27 mouse cellular contexts compared by ENCODE assay signal in genomic region chr2:179303765-179304164, GRCm38 (mm10).
DNase-seq lines count a peak whose midpoint lies in the region; ATAC-seq lines count a peak whose summit lies in the region.
"Had no signal": no experiment of that assay in that cellular context is flagged by ENCODE, and none has a peak within 500 bp of the region (broad histone marks: within the 10 kb centered on the region; RNA-seq: fewer than 3 reads in every experiment).

No protein-coding gene starts in this region.

- DNase-seq in adrenal gland, postnatal 10 days: peak; percentile 18
- DNase-seq in adrenal gland, adult 2 months: no peak
- peak; percentile 13 for DNase-seq in embryo, embryonic 10 days (ENCODE audit: low spot score)
- DNase-seq in embryo, embryonic 9.5 days (ENCODE audit: extremely low spot score): no peak
- no peak for DNase-seq in kidney, adult 8-10 months
- no peak for DNase-seq in kidney, adult 11 months
- DNase-seq: adrenal gland, adult 8-10 months; adrenal gland, postnatal 36 days; B cell, adult 2 months; cerebellum, adult 11-12 months; cerebellum, adult 2 months; cerebellum, adult 9-10 months; cerebellum, postnatal 10 days; cerebellum, postnatal 25 days; embryo, embryonic 11 days had no signal

- peak; percentile 56; the same call in 1 of the 2 replicates for ATAC-seq in kidney, embryonic 14.5 days (ENCODE audit: low FRiP score, low TSS enrichment)
- 0 out of 2 replicates have a peak, but pooled peaks have one; percentile 27 for ATAC-seq in kidney, embryonic 16.5 days (ENCODE audit: low FRiP score, low TSS enrichment)
- ATAC-seq: activated CD4-positive, CD25-positive, alpha-beta regulatory T cell, adult 4 months; CD4-positive, CD25-positive, alpha-beta regulatory T cell, adult 4 months; forebrain, embryonic 14.5 days; forebrain, embryonic 16.5 days; Patski had no signal

- H3K4me1 ChIP-seq in kidney, embryonic 14.5 days (ENCODE audit: control insufficient read depth, insufficient read depth, low read length): peaks cover 10% of the 10 kb centered on the region; the same call in 1 of the 2 replicates
- peaks cover 11% of the 10 kb centered on the region; the same call in 1 of the 2 replicates for H3K4me1 ChIP-seq in kidney, embryonic 16.5 days (ENCODE audit: insufficient read depth, low read length)

- no peaks in the 10 kb centered on the region for H3K36me3 ChIP-seq in kidney, embryonic 14.5 days (ENCODE audit: control insufficient read depth, insufficient read depth, low read length)
- H3K36me3 ChIP-seq in kidney, embryonic 16.5 days (ENCODE audit: insufficient read depth, low read length): no peaks in the 10 kb centered on the region
- H3K36me3 ChIP-seq: embryonic facial prominence, embryonic 10.5 days; embryonic facial prominence, embryonic 12.5 days; forebrain, embryonic 12.5 days; G1E had no signal

- H3K4me3 ChIP-seq in kidney, embryonic 14.5 days (ENCODE audit: low read length): no peak overlapping the region
- no peak overlapping the region for H3K4me3 ChIP-seq in kidney, embryonic 16.5 days (ENCODE audit: low read length)
- H3K4me3 ChIP-seq: embryonic facial prominence, embryonic 10.5 days; embryonic facial prominence, embryonic 12.5 days; forebrain, embryonic 12.5 days had no signal

- H3K27ac ChIP-seq in kidney, embryonic 14.5 days (ENCODE audit: low read depth, low read length): no peak overlapping the region
- H3K27ac ChIP-seq in kidney, embryonic 16.5 days (ENCODE audit: low read length): no peak overlapping the region
- H3K27ac ChIP-seq: embryonic facial prominence, embryonic 10.5 days; embryonic facial prominence, embryonic 12.5 days; forebrain, embryonic 12.5 days had no signal

- peaks cover 3% of the 10 kb centered on the region; the same call in 1 of the 2 replicates for H3K27me3 ChIP-seq in kidney, embryonic 14.5 days (ENCODE audit: control insufficient read depth, insufficient read depth, low read length)
- 0 out of 2 replicates have a peak, but pooled peaks cover 3% of the 10 kb centered on the region for H3K27me3 ChIP-seq in kidney, embryonic 16.5 days (ENCODE audit: insufficient read depth, low read length)
- H3K27me3 ChIP-seq: CH12.LX; embryonic facial prominence, embryonic 12.5 days; Patski had no signal

- 16% methylated on average over 8 of the region's 8 CpGs for WGBS in kidney, embryonic 14.5 days
- 19% methylated on average over 8 of the region's 8 CpGs for WGBS in kidney, embryonic 16.5 days

- H3K9me3 ChIP-seq in kidney, embryonic 14.5 days (ENCODE audit: control insufficient read depth, low read length): no peaks in the 10 kb centered on the region
- H3K9me3 ChIP-seq in kidney, embryonic 16.5 days (ENCODE audit: low read length): no peaks in the 10 kb centered on the region
- H3K9me3 ChIP-seq: embryonic facial prominence, embryonic 10.5 days; embryonic facial prominence, embryonic 12.5 days; forebrain, embryonic 12.5 days had no signal

- H3K4me2 ChIP-seq in kidney, embryonic 14.5 days (replicated peaks; ENCODE audit: low read depth, low read length): no peak overlapping the region
- H3K4me2 ChIP-seq in kidney, embryonic 16.5 days (replicated peaks; ENCODE audit: low read depth, low read length): no peak overlapping the region
- H3K4me2 ChIP-seq: embryonic facial prominence, embryonic 12.5 days; forebrain, embryonic 12.5 days had no signal

- no peak overlapping the region for H3K9ac ChIP-seq in kidney, embryonic 14.5 days (ENCODE audit: low read depth, low read length)
- no peak overlapping the region for H3K9ac ChIP-seq in kidney, embryonic 16.5 days (replicated peaks; ENCODE audit: low read length)
- H3K9ac ChIP-seq: embryonic facial prominence, embryonic 12.5 days; forebrain, embryonic 12.5 days had no signal

Comparison
In these comparisons a context has a peak if more than half of its experiments do, and no peak if none do; other contexts are left out.
1. DNase-seq: peak in adrenal gland, postnatal 10 days (single experiment) and embryo, embryonic 10 days (single experiment); none in adrenal gland, adult 2 months (single experiment), embryo, embryonic 9.5 days (single experiment), kidney, adult 8-10 months (0 of 2) and kidney, adult 11 months (single experiment).